Mouse (Mus musculus): ENCODE measurements around the gene Tdrkh. TPM values are rescaled to one million over a fixed set of nuclear protein-coding genes. Genes with fewer than 3 reads are reported as not detected.

The Tdrkh gene
- polyA plus RNA-seq (2015; fragmentation: Nextera tagmentation; extraction: Ambion mirVana): 39.2 and 43.5 TPM in 2 replicates

- peak within 1 kb of the TSS; percentile 90 for H3K4me2 ChIP-seq
Measured at GRCm38 (mm10) chr3:94413031-94413679, at the start of gene Tdrkh. Tdrkh (plus strand) TSS chr3:94413273.

GRCm38 (mm10) chr3:94363291-94364153, 49.6 kb upstream of the Tdrkh start:
- WGBS: 4% methylated on average over 91 of the region's 97 CpGs
- Histone ChIP-seq H3K27me3 (replicated peaks) (peaks cover 15% of the 10 kb centered on the region), H3K9ac (replicated peaks) (peak overlapping the region; percentile 76), H3K36me3 (no peaks in the 10 kb centered on the region), H3K4me2 (peak overlapping the region; percentile 89), H3K27ac (replicated peaks) (peak overlapping the region; percentile 54), H3K4me3 (replicated peaks) (peak overlapping the region; percentile 57), H3K9me3 (replicated peaks) (no peaks in the 10 kb centered on the region), H3K4me1 (peaks cover 19% of the 10 kb centered on the region)
- ATAC-seq (ENCODE audit: low FRiP score): peak; percentile 58

More at GRCm38 (mm10) chr3:94413031-94413679, at the start of gene Tdrkh:
- Histone ChIP-seq H3K36me3 (no peaks in the 10 kb centered on the region), H3K27me3 (replicated peaks) (no peaks in the 10 kb centered on the region), H3K27ac (replicated peaks) (peak within 1 kb of the TSS; percentile 88), H3K9ac (replicated peaks) (peak within 1 kb of the TSS; percentile 83), H3K9me3 (replicated peaks) (no peaks in the 10 kb centered on the region), H3K4me3 (replicated peaks) (peak within 1 kb of the TSS; percentile 73), H3K4me1 (peaks cover 20% of the 10 kb centered on the region)
- ATAC-seq (ENCODE audit: low FRiP score): peak; percentile 99
- WGBS: 5% methylated on average over 52 of the region's 52 CpGs

DNA sequence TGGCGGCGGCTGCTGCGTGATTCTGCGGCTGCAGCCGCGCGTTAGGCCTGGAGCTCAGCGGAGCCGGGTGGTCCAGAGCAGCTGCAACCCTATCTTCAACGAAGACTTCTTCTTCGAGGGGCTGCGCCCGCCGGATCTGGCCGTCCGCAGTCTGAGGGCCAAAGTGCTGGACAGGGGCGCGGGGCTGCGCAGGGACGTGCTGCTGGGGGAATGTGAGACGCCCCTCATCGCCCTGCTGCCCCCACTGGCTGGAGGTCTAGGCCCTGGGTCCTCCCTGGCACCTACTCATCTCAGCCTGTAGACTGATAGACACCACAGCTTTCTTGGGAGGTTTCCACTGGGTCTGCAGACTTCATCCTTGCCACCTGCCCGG, 48.9 kb upstream of the Tdrkh start:
- H3K36me3 ChIP-seq: no peaks in the 10 kb centered on the region
- peak overlapping the region; percentile 76 for H3K9ac ChIP-seq (replicated peaks)
- WGBS: 3% methylated on average over 23 of the region's 23 CpGs
- H3K4me1 ChIP-seq: peaks cover 19% of the 10 kb centered on the region
- H3K4me2 ChIP-seq: peak overlapping the region; percentile 89
- peaks cover 15% of the 10 kb centered on the region for H3K27me3 ChIP-seq (replicated peaks)
- peak overlapping the region; percentile 54 for H3K27ac ChIP-seq (replicated peaks)
- H3K4me3 ChIP-seq (replicated peaks): peak overlapping the region; percentile 57
- no peaks in the 10 kb centered on the region for H3K9me3 ChIP-seq (replicated peaks)
- peak; percentile 62 for ATAC-seq (ENCODE audit: low FRiP score)

DNA sequence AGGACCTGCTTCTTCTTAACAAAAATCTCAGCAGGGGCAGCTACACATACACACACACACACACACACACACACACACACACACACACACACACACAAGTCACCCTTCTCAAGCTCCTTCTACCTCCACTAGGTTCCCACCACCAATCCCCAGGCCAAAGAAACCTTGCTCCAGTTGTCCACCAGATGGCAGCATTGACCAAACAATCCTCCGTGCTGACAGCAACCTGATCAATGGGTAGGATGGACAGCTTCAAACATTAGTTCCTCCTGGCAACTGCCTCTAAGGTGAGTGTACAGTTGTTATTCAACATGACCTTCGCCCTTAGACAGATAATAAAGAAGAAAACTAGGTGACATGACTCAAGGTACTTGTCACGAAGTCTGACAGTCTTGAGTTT, 46.3 kb upstream of the Tdrkh start:
- H3K9ac ChIP-seq (replicated peaks): no peak overlapping the region
- WGBS: 21% methylated on average over 3 of the region's 3 CpGs
- H3K36me3 ChIP-seq: no peaks in the 10 kb centered on the region
- ATAC-seq (ENCODE audit: low FRiP score): peak; percentile 40; the same call in 1 of the 2 replicates
- H3K4me2 ChIP-seq: no peak overlapping the region
- H3K27me3 ChIP-seq (replicated peaks): peaks cover 15% of the 10 kb centered on the region
- H3K27ac ChIP-seq (replicated peaks): no peak overlapping the region
- H3K4me1 ChIP-seq: peaks cover 23% of the 10 kb centered on the region
- H3K9me3 ChIP-seq (replicated peaks): no peaks in the 10 kb centered on the region
- no peak overlapping the region for H3K4me3 ChIP-seq (replicated peaks)

DNA sequence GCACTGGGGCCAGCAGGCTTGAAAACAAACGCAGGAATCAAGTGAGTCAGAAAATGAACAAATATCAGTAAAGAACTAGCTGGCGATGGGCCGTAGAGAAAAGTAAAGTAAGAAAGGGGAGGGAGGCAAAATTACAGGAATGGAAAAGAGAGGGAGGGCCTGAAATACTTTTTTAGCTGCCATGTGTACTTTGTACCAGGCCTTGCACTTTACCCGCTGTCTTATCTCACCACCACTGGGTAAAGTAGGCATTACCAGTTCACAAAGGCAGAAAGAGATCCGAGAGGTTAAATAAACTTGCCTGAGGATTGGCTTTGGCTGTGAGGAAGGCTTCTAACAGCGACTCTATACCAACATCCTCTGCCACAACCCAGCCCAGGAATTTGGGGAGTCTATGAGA, 45.6 kb upstream of the Tdrkh start:
- no peak overlapping the region for H3K27ac ChIP-seq (replicated peaks)
- H3K36me3 ChIP-seq: no peaks in the 10 kb centered on the region
- peaks cover 28% of the 10 kb centered on the region for H3K4me1 ChIP-seq
- WGBS: 86% methylated on average over 6 of the region's 6 CpGs
- H3K27me3 ChIP-seq (replicated peaks): peaks cover 15% of the 10 kb centered on the region
- H3K9ac ChIP-seq (replicated peaks): no peak overlapping the region
- H3K4me2 ChIP-seq: no peak overlapping the region
- no peak for ATAC-seq (ENCODE audit: low FRiP score)
- H3K9me3 ChIP-seq (replicated peaks): no peaks in the 10 kb centered on the region
- H3K4me3 ChIP-seq (replicated peaks): no peak overlapping the region

- Histone ChIP-seq H3K4me1 (peaks cover 30% of the 10 kb centered on the region), H3K9ac (replicated peaks) (no peak overlapping the region), H3K27ac (replicated peaks) (no peak overlapping the region), H3K36me3 (no peaks in the 10 kb centered on the region), H3K4me2 (no peak overlapping the region), H3K9me3 (replicated peaks) (no peaks in the 10 kb centered on the region), H3K27me3 (replicated peaks) (peaks cover 20% of the 10 kb centered on the region), H3K4me3 (replicated peaks) (no peak overlapping the region)
- WGBS: 64% methylated on average over 6 of the region's 6 CpGs
- no peak for ATAC-seq (ENCODE audit: low FRiP score)
Measured at GRCm38 (mm10) chr3:94368631-94369030, 44.4 kb upstream of the Tdrkh start.

- H3K27me3 ChIP-seq (replicated peaks): peaks cover 21% of the 10 kb centered on the region
- H3K9ac ChIP-seq (replicated peaks): no peak overlapping the region
- WGBS: 72% methylated on average over 2 of the region's 2 CpGs
- H3K4me3 ChIP-seq (replicated peaks): no peak overlapping the region
- no peaks in the 10 kb centered on the region for H3K36me3 ChIP-seq
- no peak for ATAC-seq (ENCODE audit: low FRiP score)
- no peak overlapping the region for H3K27ac ChIP-seq (replicated peaks)
- H3K9me3 ChIP-seq (replicated peaks): no peaks in the 10 kb centered on the region
- no peak overlapping the region for H3K4me2 ChIP-seq
- H3K4me1 ChIP-seq: peaks cover 29% of the 10 kb centered on the region
Measured at GRCm38 (mm10) chr3:94369709-94370108, 43.4 kb upstream of the Tdrkh start.

GRCm38 (mm10) chr3:94371637-94372036, 41.4 kb upstream of the Tdrkh start:
- Histone ChIP-seq H3K36me3 (no peaks in the 10 kb centered on the region), H3K4me1 (peaks cover 29% of the 10 kb centered on the region), H3K9ac (replicated peaks) (no peak overlapping the region), H3K27me3 (replicated peaks) (0 out of 2 replicates have a peak, but pooled peaks cover 6% of the 10 kb centered on the region), H3K4me3 (replicated peaks) (0 out of 2 replicates have a peak overlapping the region, but pooled peaks have one; percentile 1), H3K4me2 (peak overlapping the region; percentile 42), H3K27ac (replicated peaks) (no peak overlapping the region), H3K9me3 (replicated peaks) (no peaks in the 10 kb centered on the region)
- WGBS: 8% methylated on average over 11 of the region's 11 CpGs
- ATAC-seq (ENCODE audit: low FRiP score): no peak

DNA sequence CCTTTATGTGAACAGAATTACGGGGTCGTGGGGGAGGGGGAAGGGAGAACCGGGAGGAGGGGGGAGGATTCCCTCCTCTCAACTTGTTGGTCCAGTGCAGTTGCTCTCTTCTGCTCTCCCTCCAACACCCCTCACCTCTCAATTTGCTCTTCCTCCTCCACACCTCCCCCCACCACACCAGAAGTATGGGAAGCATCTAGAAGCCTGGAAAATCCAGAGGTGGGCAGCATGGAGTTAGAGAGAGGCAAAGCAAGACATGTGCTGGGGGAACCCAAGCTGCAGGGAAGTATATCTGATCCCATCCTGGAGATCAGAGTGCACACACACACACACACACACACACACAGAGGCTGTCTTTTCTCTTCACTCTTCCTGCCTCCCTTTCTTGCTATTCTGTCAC, 41.0 kb upstream of the Tdrkh start:
- Histone ChIP-seq H3K9ac (replicated peaks) (no peak overlapping the region), H3K4me2 (peak overlapping the region; percentile 42), H3K27me3 (replicated peaks) (0 out of 2 replicates have a peak, but pooled peaks cover 6% of the 10 kb centered on the region), H3K9me3 (replicated peaks) (no peaks in the 10 kb centered on the region), H3K4me1 (peaks cover 29% of the 10 kb centered on the region), H3K36me3 (no peaks in the 10 kb centered on the region), H3K27ac (replicated peaks) (no peak overlapping the region), H3K4me3 (replicated peaks) (no peak overlapping the region)
- 13% methylated on average over 3 of the region's 3 CpGs for WGBS
- ATAC-seq (ENCODE audit: low FRiP score): no peak

DNA sequence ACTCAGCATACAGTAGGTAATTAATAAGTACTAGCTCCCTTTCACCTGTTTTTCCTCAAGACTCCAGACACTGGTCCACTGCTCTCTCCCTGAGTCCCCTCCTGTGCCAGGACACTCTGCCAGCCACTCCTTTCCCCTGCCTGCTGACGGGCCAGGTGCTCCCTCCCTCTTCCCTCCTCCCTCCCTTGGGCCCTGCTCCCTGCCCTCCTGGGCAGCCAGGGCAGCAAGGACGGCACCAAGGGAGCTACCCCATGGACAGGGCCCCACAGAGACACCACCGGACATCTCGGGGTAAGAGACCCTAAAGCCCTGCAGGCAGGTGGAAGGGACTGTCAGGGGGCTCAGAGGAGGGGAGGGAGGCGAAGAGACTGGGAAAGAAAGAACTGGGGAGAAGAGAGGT, 40.4 kb upstream of the Tdrkh start, which contains the start of gene Rorc:
TSS of gene Rorc (plus strand) at position 154 of the 400 bp plus-strand sequence.
- 0 out of 2 replicates have a peak, but pooled peaks cover 6% of the 10 kb centered on the region for H3K27me3 ChIP-seq (replicated peaks)
- no peak within 1 kb of the TSS for H3K27ac ChIP-seq (replicated peaks)
- H3K36me3 ChIP-seq: no peaks in the 10 kb centered on the region
- H3K9me3 ChIP-seq (replicated peaks): no peaks in the 10 kb centered on the region
- ATAC-seq (ENCODE audit: low FRiP score): no peak
- peaks cover 29% of the 10 kb centered on the region for H3K4me1 ChIP-seq
- WGBS: 12% methylated on average over 5 of the region's 5 CpGs
- 0 out of 2 replicates have a peak within 1 kb of the TSS, but pooled peaks have one; percentile 1 for H3K4me3 ChIP-seq (replicated peaks)
- H3K4me2 ChIP-seq: peak within 1 kb of the TSS; percentile 42
- no peak within 1 kb of the TSS for H3K9ac ChIP-seq (replicated peaks)

DNA sequence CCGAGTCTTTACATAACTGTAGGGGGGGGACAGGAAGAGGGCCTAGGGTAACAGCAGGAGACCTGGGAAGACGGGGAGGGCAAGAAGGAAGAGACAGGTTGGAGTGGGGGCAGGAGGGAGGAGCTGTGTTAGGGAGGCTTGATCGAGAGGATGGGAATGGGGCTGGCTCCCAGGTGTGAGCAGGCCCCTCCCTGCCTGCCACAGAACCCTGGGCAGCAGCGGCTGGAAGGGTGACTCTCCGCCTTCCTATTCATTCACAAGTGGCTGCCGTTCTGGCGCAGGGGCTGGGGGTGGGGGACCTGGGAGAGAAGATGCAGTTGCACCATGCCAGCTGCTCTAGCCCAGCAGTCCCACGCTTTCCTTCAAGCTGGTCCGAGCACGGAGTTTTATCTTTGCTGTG, 40.0 kb upstream of the Tdrkh start:
- H3K27me3 ChIP-seq (replicated peaks): 0 out of 2 replicates have a peak, but pooled peaks cover 6% of the 10 kb centered on the region
- H3K4me2 ChIP-seq: peak overlapping the region; percentile 40
- ATAC-seq (ENCODE audit: low FRiP score): peak; percentile 32; the same call in 1 of the 2 replicates
- WGBS: 6% methylated on average over 10 of the region's 10 CpGs
- no peaks in the 10 kb centered on the region for H3K9me3 ChIP-seq (replicated peaks)
- no peak overlapping the region for H3K4me3 ChIP-seq (replicated peaks)
- H3K4me1 ChIP-seq: peaks cover 29% of the 10 kb centered on the region
- no peaks in the 10 kb centered on the region for H3K36me3 ChIP-seq
- H3K27ac ChIP-seq (replicated peaks): no peak overlapping the region
- H3K9ac ChIP-seq (replicated peaks): no peak overlapping the region

Measured in neural tube, embryonic 15.5 days (tissue).